Mouse (Mus musculus) limb, embryonic 11.5 days (tissue): ENCODE data around the gene Nphs2. TPM values are rescaled to one million over a fixed set of nuclear protein-coding genes. Genes with fewer than 3 reads are reported as not detected.

Source experiments
- ATAC-seq: fragments of 200-750 bp; cut with Nextera tagmentation; 2 replicates; pipeline ENCODE4 v1.8.0; 2017; ENCODE audit warnings: low read depth; ENCODE audit not compliant: insufficient number of reproducible peaks, low FRiP score, low TSS enrichment
- DNase-seq: peaks from one replicate; pipeline ENCODE4 v3.0.0-alpha.2; 2015; ENCODE audit warnings: low spot score
- H3K27ac ChIP-seq: fragments of 300-500 bp; sonication (generic); replicated peaks from 2 replicates; pipeline ENCODE4 v1.5.1; 2014; ENCODE audit warnings: low read depth, mild to moderate bottlenecking, low read length
- H3K27me3 ChIP-seq: fragments of 300-500 bp; sonication (generic); 2 replicates; pipeline ENCODE4 v1.6.1; 2014; ENCODE audit warnings: mild to moderate bottlenecking, low read length, mixed read lengths; ENCODE audit not compliant: control insufficient read depth, insufficient read depth
- H3K36me3 ChIP-seq: fragments of 300-500 bp; sonication (generic); 2 replicates; pipeline ENCODE4 v1.6.1; 2014; ENCODE audit warnings: mild to moderate bottlenecking, low read length, moderate library complexity, mixed read lengths; ENCODE audit not compliant: control insufficient read depth, insufficient read depth
- H3K4me1 ChIP-seq: fragments of 300-500 bp; sonication (generic); 2 replicates; pipeline ENCODE4 v1.6.1; 2014; ENCODE audit warnings: low read length, mixed read lengths; ENCODE audit not compliant: control insufficient read depth, insufficient read depth
- H3K4me2 ChIP-seq: fragments of 300-500 bp; sonication (generic); 2 replicates; pipeline ENCODE4 v1.6.1; 2014; ENCODE audit warnings: low read depth, mild to moderate bottlenecking, moderate library complexity; ENCODE audit not compliant: severe bottlenecking
- H3K4me3 ChIP-seq: fragments of 300-500 bp; sonication (generic); 2 replicates; pipeline ENCODE4 v1.5.1; 2014; ENCODE audit warnings: low read depth, low read length
- H3K9ac ChIP-seq: fragments of 300-500 bp; sonication (generic); 2 replicates; pipeline ENCODE4 v1.6.1; 2014; ENCODE audit warnings: mild to moderate bottlenecking, low read length
- H3K9me3 ChIP-seq: fragments of 300-500 bp; sonication (generic); 2 replicates; pipeline ENCODE4 v1.6.1; 2016; ENCODE audit warnings: low read length; ENCODE audit not compliant: control insufficient read depth
- WGBS: fragments of 180-500 bp; shearing (Covaris S2); extraction: QIAGEN DNeasy Blood & Tissue Kit; methylation state at CpG from one replicate; pipeline ENCODE4 v1.1.7; 2014; 5-methylcytosine and 5-hydroxymethylcytosine counted together
- polyA plus RNA-seq: library from polyadenylated mRNA; unstranded; fragments of >200 nt; fragmentation: Nextera tagmentation; extraction: Ambion mirVana; gene quantifications from 2 replicates; pipeline ENCODE4 v1.2.1, GENCODE M21; 2014

Nphs2 gene
- polyA plus RNA-seq, 1 experiment from 2014 or later: 0.15 TPM

DNA sequence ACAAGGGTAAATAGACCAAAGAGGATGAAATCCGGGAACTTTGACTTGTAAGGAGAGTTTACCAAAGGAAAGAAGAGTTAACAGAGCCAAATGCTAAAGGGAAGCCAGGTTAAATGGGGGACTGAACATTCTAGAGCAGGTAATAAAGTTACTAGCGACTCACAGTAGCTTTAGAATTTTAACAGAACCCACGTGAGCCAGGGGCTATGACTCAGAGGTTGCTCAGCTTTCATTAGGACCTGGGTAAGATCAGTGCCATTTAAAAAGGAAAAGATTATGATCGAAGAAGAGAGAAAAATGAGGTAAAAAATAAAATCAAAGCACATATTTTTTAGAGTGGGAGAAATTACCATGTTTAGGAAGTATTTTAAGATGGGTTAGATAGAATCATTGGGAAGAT is 30.3 kb downstream of the Nphs2 start:
- DNase-seq (no peak), ATAC-seq (no peak)
- Histone ChIP-seq H3K27ac (no peak overlapping the region), H3K9me3 (no peaks in the 10 kb centered on the region), H3K4me3 (no peak overlapping the region), H3K36me3 (no peaks in the 10 kb centered on the region), H3K9ac (no peak overlapping the region), H3K27me3 (no peaks in the 10 kb centered on the region), H3K4me1 (no peaks in the 10 kb centered on the region), H3K4me2 (no peak overlapping the region)
- WGBS: 67% methylated on average over 4 of the region's 4 CpGs

DNA sequence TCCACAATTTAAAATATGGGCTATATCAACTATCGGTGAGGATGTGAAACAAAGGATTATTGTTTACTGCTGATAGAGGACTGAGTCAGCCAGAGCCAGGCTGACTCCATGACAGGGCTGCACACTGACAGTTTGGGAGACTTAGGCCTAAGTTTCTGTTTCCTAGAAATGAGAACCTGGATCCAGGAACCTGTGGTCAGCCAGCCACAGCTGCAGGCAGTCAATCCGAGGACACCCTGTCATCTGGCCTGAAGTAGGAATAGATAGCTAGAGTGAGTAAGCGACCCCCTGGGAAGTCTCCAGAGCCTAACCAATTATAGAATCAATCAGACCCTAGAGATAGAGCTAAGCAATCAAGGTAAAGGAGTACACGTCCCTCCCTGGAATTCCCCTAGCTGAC is 33.9 kb downstream of the Nphs2 start:
- no peaks in the 10 kb centered on the region for H3K36me3 ChIP-seq
- H3K9me3 ChIP-seq: no peaks in the 10 kb centered on the region
- H3K4me3 ChIP-seq: no peak overlapping the region
- no peaks in the 10 kb centered on the region for H3K4me1 ChIP-seq
- H3K27me3 ChIP-seq: no peaks in the 10 kb centered on the region
- no peak for ATAC-seq
- no peak for DNase-seq
- H3K9ac ChIP-seq: no peak overlapping the region
- no peak overlapping the region for H3K27ac ChIP-seq
- 72% methylated on average over 4 of the region's 4 CpGs for WGBS
- H3K4me2 ChIP-seq: no peak overlapping the region

DNA sequence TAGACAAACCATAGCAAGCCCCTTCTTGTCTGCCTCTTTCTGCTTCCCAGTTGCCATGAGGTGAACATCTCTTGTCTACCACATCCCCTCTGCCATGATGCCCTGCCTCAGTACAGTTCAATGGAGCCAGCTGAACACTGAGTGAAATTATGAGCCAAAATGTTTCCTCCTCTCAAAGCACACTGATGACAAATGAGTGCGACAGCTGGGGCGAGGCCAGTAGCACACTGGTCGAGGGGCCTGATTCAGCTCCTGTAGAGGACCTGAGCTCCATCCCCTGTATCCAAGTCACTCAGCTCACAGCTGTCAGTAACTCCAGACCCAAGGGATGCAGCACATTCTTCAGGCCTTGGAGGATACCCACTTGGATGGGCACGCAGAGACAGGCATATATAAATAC is 35.1 kb downstream of the Nphs2 start:
- H3K27ac ChIP-seq: no peak overlapping the region
- no peak for ATAC-seq
- H3K4me3 ChIP-seq: no peak overlapping the region
- H3K9ac ChIP-seq: no peak overlapping the region
- no peak overlapping the region for H3K4me2 ChIP-seq
- WGBS: 88% methylated on average over 4 of the region's 4 CpGs
- no peaks in the 10 kb centered on the region for H3K27me3 ChIP-seq
- H3K36me3 ChIP-seq: no peaks in the 10 kb centered on the region
- no peaks in the 10 kb centered on the region for H3K9me3 ChIP-seq
- no peaks in the 10 kb centered on the region for H3K4me1 ChIP-seq
- DNase-seq: no peak

DNA sequence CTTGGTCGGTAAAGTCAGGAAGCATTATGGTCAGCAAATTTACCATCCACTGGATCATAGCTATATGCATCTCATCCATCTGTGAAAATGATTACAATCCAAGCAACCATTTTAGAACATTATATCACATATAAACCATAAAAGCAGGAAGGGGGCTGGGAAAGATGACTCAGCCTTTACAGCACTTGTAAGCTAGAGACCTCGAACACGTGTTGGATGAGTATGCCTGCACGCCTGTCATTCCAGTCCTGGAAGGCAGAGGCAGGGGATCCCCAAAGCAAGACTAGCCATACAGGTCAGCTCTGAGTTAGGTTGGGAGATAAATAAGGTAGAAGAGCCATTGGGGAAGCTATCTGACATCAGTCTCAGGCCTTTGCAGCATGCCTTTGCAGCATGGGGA is 38.5 kb downstream of the Nphs2 start:
- Histone ChIP-seq H3K9ac (no peak overlapping the region), H3K4me3 (no peak overlapping the region), H3K9me3 (no peaks in the 10 kb centered on the region), H3K27ac (no peak overlapping the region), H3K27me3 (no peaks in the 10 kb centered on the region), H3K4me2 (no peak overlapping the region), H3K36me3 (no peaks in the 10 kb centered on the region), H3K4me1 (no peaks in the 10 kb centered on the region)
- 80% methylated on average over 4 of the region's 4 CpGs for WGBS
- no peak for ATAC-seq
- no peak for DNase-seq

DNA sequence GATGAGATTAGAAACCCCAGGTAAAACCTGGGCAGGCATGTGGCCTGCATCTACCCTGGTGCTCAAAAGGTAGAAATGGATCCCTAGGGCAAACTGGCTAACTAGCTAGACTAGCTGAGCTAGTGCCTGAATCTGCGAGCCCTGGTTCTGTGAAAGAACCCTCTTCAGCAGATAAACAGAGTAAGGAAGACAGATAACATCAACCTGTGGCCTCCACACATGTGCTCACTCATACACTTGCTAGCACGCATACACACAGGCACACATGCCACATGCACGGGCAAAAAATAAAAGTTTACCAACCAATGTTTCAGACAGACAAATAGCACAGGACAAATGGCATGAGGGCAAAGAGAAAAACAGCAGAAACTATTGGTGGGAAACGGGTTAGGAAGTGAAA is 39.9 kb downstream of the Nphs2 start:
- DNase-seq (no peak), ATAC-seq (no peak)
- Histone ChIP-seq H3K9me3 (no peaks in the 10 kb centered on the region), H3K4me3 (no peak overlapping the region), H3K27me3 (no peaks in the 10 kb centered on the region), H3K9ac (no peak overlapping the region), H3K4me1 (no peaks in the 10 kb centered on the region), H3K36me3 (no peaks in the 10 kb centered on the region), H3K27ac (no peak overlapping the region), H3K4me2 (no peak overlapping the region)
- 90% methylated on average over 4 of the region's 4 CpGs for WGBS

DNA sequence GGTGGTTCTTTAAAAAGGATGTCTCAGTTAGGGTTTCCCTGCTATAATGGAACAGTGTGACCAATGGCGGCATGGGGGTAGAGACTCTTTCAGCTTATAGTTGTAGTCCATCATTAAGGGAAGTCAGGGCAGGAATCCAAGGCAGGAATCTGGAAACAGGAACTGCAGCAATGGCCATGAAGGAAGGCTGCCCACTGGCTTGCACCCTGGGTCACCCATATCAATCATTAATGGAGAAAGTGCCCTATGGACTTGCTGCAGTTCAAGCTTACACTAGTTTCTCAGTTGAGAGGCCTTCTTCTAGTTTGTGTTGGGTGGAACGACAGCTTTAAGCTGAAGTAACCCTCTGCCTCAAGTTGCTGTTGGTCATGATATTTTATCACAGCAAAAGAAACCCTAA is 41.9 kb downstream of the Nphs2 start:
- no peaks in the 10 kb centered on the region for H3K4me1 ChIP-seq
- no peaks in the 10 kb centered on the region for H3K27me3 ChIP-seq
- WGBS: 96% methylated on average over 2 of the region's 2 CpGs
- no peak overlapping the region for H3K4me2 ChIP-seq
- DNase-seq: no peak
- H3K36me3 ChIP-seq: no peaks in the 10 kb centered on the region
- no peak for ATAC-seq
- no peaks in the 10 kb centered on the region for H3K9me3 ChIP-seq
- no peak overlapping the region for H3K9ac ChIP-seq
- H3K4me3 ChIP-seq: no peak overlapping the region
- no peak overlapping the region for H3K27ac ChIP-seq

DNA sequence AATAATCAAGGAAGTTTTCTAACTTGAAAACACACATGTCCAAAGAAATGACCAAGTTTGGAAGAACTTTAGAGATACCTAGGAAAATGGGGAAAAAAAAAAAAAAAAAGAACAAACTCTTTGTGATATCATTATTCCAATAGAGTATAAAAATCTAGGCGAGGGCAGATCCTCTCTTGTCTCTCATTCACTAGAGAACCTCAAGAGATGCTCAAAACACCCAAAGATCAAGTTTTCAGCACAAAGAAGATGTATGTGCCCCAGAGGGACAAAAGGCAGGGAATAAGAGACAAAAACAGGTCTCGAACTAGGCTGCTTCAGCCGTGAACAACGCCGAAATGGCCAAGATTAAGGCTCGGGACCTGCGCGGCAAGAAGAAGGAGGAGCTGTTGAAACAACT is 55.2 kb downstream of the Nphs2 start, which contains the start of gene Gm2000:
Gene Gm2000, plus strand, starts transcription at position 301 of the 400 bp plus-strand sequence.
- DNase-seq (no peak), ATAC-seq (no peak)
- 85% methylated on average over 6 of the region's 8 CpGs for WGBS
- H3K27me3 ChIP-seq: no peaks in the 10 kb centered on the region
- H3K36me3 ChIP-seq: no peaks in the 10 kb centered on the region
- H3K4me3 ChIP-seq: no peak within 1 kb of the TSS
- no peak within 1 kb of the TSS for H3K9ac ChIP-seq
- H3K4me1 ChIP-seq: no peaks in the 10 kb centered on the region
- H3K4me2 ChIP-seq: no peak within 1 kb of the TSS
- H3K9me3 ChIP-seq: no peaks in the 10 kb centered on the region
- no peak within 1 kb of the TSS for H3K27ac ChIP-seq

Other genes with a start within 250 kb of the Nphs2 start
- gene Fam163a, start 105.7 kb upstream of the Nphs2 start, polyA plus RNA-seq: 0.35 and 0.39 TPM in 2 replicates
- not detected in 2 replicates for gene Tdrd5, start 7.1 kb upstream of the Nphs2 start, polyA plus RNA-seq
- gene Gm2000, start 55.3 kb downstream of the Nphs2 start, polyA plus RNA-seq: 1,006 and 1,041 TPM in 2 replicates
- gene Axdnd1, start 110.4 kb downstream of the Nphs2 start, polyA plus RNA-seq: 0.12 and 0.54 TPM in 2 replicates
- 27.6 TPM in 2 replicates for gene Soat1, start 163.6 kb downstream of the Nphs2 start, polyA plus RNA-seq
- 0.50 and 0.57 TPM in 2 replicates for gene Gm10031, start 213.3 kb downstream of the Nphs2 start, polyA plus RNA-seq
- gene Abl2, start 248.1 kb downstream of the Nphs2 start, polyA plus RNA-seq: 5.9 and 6.3 TPM in 2 replicates